Mouse (Mus musculus): Measurements from ENCODE around the gene Cdkal1.

Cdkal1 gene

GRCm38 (mm10) chr13:29578621-29579020, 276.9 kb downstream of the Cdkal1 start:
- DNase-seq (ENCODE audit: low read depth) = no peak

DNA sequence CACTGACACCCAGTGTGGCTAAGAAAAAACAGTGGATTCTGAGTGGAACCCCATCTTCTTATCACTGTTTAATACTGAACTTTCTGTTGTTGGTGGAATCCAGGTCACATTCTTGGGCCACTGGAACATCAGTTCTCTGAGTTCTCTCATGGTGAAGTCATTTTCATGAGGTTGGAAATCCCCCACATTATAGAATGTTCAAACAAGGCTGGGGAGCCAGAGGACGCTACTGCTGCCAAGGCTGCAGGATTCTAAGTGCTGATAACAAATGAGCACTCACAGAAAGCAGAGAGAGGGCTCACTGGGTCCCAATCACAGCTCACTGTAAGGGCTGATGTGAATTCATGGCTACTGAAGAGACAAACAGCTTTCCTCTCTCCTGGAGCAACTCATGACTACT, 280.7 kb downstream of the Cdkal1 start:
- DNase-seq (ENCODE audit: low read depth) = peak; percentile 52

GRCm38 (mm10) chr13:29572477-29572876, 283.0 kb downstream of the Cdkal1 start:
- DNase-seq (ENCODE audit: low read depth) = peak; percentile 78

- no peak for DNase-seq (ENCODE audit: low read depth)
Measured at GRCm38 (mm10) chr13:29565710-29566109, 289.8 kb downstream of the Cdkal1 start.

GRCm38 (mm10) chr13:29559188-29559587, 296.3 kb downstream of the Cdkal1 start:
- DNase-seq (ENCODE audit: low read depth) = no peak

GRCm38 (mm10) chr13:29555160-29555785, 300.2 kb downstream of the Cdkal1 start:
- peak; percentile 27 for DNase-seq (ENCODE audit: low read depth)

DNA sequence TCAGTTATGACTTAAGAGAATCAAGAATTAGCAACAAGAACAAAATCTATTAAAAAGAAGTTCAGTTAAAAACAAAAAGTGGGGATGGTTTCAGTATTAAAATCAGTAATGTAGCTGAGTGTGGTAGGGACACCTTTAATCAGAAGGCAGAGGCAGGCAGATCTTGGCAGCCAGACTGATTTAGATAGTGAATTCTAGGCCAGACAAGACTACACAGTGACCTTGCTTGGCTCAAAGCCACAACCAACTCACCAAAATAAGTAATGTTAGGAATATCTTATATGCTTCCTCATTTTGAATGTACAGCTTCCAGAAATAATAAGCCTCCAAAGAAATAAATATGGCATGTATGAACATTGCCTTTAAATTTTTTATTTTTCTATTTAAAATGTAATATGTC, 301.7 kb downstream of the Cdkal1 start:
- DNase-seq (ENCODE audit: low read depth) = no peak

DNA sequence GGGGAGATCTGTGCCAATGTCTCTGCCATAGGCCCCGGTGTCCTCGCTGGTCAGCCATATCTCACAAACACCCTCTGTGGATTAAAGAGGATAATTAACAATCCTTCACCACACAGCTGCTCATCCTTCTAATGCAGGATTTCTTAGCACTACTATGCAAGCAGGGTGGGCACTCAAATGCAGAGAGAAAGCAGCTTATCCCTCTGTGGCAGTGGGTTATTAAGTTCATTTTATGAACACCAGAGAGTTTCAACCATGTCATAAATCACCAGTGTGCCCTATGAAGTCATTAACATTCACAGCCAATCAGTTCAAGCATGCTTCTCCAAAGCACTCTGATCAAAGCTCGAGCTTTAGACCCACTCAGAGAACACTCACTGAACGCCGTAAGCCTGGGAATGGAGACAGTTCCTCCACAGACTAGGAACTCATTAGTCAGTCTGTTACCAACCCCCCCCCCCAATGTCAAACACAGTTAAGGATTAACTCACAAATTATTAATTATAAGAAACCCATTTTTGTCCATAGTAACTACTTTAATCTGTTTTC, 303.1 kb downstream of the Cdkal1 start:
- DNase-seq (ENCODE audit: low read depth) = no peak

- peak; percentile 73 for DNase-seq (ENCODE audit: low read depth)
Measured at GRCm38 (mm10) chr13:29550886-29551285, 304.6 kb downstream of the Cdkal1 start.

GRCm38 (mm10) chr13:29550203-29550602, 305.3 kb downstream of the Cdkal1 start:
- DNase-seq (ENCODE audit: low read depth) = no peak

DNA sequence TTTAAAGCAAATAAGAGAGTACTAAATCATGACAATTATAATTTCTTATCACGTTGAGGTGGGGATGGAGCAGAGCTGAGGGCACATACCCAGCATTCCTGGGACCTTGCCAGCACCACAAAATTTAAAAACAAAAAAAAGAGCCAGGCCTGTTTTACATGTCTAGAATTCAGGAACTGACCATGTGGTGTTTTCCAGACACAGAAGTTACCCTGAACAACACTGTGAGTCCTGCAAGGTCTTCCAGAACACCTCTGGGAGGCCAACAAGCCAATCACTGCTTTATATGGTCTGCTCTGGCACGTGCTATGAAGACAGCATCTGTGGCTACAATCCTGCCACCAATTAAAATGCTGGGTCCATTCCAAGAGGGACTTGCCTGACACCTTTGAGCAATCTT, 305.7 kb downstream of the Cdkal1 start:
- peak; percentile 37 for DNase-seq (ENCODE audit: low read depth)

DNA sequence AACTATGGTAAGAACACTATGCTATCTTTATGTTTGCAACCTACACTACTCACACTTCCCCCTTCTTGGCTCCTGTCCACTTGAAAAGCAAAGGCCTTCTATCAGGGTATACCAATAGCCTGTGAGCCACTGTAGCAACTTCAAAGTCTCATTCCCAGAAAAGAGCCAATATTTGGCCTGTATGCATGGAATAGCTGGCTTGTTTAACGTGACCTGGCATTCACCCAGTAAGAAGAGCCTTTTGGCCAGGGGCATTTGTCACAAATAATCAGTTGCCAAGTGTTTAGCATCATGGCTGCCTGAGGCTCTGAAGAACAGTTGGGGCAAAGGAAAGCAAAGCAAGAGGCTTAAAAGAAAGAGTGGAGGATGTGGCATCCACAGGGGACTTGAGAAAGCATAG, 317.6 kb downstream of the Cdkal1 start:
- DNase-seq (ENCODE audit: low read depth) = peak; percentile 2

DNA sequence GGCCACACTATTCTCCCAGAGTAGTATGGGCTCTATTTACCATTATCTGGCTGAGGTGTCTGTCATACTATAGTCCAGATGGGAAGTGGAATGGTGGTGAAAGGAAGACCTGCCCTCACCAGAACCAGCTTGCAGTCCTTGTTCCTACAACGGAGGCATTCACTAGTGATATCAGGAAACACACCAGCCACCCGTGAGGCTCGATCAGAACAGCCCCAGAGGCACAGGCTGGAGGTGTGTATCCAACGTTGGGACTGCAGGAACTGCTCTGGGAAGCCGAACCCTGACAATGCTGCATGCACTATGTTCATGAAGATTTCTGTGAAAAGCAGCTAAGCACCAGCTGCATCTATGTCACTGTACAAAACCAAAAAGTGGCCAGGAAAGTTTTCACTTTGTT, 321.9 kb downstream of the Cdkal1 start:
- DNase-seq (ENCODE audit: low read depth) = no peak

GRCm38 (mm10) chr13:29528344-29528743, 327.1 kb downstream of the Cdkal1 start:
- DNase-seq (ENCODE audit: low read depth) = no peak

DNA sequence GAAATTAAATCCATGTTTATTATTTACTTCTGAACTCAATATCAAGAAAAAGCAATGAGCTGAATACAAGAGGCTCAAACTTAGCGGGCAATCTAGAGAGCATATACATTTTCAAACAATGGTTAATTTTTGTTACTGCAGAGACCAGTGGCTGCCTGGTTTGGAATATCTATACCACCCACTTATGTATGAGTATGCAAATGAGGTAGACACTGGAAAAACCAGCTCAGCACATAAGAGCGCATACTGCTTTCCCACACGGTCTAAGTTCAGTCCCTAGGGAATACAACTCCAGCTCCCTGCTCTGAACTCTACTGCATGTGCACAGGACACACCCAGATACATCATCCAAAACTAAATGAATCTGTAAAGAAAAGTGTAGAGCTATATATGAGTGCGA, 334.2 kb downstream of the Cdkal1 start:
- DNase-seq (ENCODE audit: low read depth) = no peak

GRCm38 (mm10) chr13:29514071-29514470, 341.4 kb downstream of the Cdkal1 start:
- DNase-seq (ENCODE audit: low read depth) = peak; percentile 15

DNA sequence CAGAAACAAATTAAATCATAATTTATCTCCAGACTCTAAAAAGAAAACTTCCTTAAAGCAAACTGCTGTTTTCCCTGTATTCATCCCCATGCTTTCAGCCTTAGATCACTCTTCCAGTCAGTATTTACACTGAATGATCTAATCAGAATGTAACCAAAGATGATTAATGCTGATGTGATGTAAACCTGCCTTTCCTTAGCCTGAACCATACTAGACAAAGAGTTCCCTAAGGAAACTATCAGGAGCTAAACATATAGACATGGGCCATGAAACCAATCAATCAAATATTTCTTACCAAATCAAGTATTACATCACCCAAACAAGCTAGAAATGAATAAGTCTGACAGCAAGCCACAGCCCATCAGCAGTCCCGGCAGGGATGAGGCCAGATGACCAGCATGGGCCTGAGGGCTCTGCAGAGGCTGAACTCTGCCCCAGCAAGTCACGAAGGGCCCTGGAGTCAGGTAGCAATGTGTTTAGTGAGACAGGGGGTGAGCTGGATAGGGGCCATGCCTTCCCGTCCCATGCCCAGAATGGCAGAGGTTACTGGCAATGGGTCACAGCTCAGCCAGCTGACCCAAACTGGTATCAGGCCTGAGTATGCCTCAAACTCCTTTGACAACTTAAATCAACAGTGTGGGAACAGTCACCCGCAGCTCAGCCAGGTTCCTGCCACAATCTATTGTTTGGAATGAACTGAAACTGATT, 350.5 kb downstream of the Cdkal1 start:
- peak; percentile 70 for DNase-seq (ENCODE audit: low read depth)

DNA sequence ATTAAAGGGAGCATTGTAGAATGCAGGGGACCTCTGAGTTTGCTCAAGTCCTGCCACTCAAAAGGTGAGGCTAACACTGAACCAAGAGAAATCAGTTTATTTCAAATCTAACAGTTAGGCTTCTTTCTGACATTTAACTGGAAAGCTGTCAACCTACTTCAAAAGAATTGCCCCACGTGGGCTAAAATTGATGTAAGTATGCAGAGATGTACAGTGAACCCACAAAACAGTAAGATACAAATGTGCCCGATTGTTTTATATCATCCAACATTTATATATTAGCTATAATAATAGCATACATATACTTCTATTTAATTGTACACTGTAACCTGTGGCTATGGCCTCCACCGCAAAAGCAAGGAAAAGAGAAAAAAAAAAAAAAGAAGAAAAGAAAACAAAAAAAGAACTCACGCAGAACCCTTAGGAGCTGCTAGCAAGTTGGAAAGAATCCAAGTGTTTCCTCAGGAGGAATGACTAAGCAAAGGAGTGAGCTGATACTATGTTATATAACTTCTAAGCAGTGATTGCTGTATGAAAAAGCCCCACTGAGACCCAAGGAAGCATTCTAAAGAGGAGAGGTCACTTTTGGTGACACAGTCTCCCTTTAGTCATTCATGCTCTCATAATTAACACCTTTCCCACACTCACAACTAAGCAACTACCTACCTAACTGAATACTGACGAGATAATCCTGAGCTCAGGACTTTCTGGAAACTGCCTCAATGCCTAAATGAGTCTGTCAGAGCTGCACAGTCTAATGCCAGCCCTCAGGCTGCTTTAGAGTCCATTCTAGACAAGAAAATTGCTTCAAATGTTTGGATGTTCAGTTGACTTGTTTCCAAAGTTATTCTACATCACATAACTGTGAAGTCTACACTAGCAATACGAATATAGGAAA, 352.1 kb downstream of the Cdkal1 start:
- DNase-seq (ENCODE audit: low read depth) = peak; percentile 86

DNA sequence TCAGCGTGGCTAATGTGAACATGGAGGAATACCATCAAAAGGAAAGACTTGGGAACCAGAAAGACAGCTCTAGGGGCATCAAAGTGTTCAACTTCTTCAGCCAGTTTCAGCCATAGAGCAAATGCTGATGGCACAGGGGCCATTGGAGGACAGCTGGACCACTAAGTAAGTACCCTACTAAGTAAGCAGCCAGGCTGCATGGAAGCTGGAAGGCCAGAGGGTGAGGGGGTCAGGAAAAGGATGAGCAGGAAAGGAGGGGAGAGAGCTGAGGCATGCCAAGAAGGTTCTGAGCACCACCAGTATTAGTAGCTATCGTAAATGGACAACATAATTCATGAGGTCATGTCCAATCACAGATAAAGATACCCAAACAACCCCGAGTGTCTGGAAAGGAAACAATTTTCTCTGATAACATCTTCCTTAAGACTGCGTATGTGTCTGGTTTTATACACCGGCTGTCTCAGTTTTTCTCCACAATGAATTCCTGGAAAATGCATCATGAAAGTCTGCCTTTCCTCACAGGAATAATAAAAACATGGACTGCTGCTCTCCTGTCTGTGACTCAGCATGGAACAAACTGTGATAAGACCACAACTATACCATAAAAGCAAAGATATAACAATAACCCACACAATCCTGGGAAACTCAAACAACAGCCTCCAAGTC, 352.9 kb downstream of the Cdkal1 start:
- peak; percentile 47 for DNase-seq (ENCODE audit: low read depth)

DNA sequence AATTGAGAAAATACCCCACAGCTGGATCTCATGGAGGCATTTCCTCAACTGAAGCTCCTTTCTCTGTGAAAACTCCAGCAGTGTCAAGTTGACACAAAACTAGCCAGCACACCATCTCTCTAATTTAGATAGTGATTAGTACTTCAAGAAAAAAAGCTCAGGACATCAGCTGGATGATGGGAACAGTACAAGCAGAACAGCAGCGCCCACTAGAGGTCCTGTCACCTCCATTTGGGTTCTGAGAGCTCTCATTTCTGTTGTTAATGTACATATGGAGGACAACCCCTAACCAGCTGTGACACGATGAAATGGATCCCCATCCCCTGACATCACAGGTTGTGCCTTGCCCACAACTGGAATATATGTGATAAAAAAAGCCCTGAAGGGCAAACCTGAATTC, 354.3 kb downstream of the Cdkal1 start:
- no peak for DNase-seq (ENCODE audit: low read depth)

- DNase-seq (ENCODE audit: low read depth) = no peak
Measured at GRCm38 (mm10) chr13:29499750-29500149, 355.7 kb downstream of the Cdkal1 start.

GRCm38 (mm10) chr13:29497286-29497685, 358.2 kb downstream of the Cdkal1 start:
- DNase-seq (ENCODE audit: low read depth) = no peak
